Comparison of ENCODE assay signal across 8 mouse cellular contexts in the genomic region with DNA sequence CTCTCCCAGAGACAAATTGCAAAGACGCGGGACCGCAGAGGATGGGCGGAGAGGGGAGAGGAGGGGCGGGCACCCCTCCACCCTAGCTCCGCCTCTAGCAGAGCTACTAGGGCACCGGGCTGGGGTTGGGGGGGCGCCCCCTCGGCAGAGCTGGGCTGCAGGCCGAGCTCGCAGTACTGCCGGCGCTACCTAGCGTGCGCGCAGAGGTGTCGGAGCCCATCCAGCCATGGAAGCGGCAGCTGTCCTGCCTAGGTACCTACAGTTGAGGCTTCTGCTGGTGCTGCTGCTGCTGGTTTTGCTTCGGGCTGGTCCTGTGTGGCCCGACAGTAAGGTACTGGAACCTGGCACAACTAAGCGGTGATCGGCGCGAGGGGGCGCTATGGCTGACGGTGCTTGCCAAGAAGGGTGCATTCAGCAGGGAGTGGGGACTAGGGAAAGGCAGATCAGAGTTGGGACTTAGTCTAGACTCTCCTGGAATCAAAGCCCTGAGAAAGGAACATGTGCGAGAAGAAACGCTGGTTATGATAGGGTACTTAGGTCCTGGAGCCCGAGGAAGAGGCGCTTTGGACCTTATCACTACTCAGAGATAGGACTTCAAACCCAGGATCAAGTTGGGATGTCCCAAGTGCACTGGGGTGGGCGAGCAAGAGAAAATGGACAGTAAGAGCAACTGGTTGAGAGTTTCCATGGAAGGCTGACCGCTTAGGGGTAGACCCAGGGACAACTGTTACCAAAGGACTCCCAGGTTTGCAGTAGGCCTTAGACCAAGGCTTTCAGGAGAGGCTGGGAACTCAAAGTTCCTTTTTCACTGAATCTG. TPM values are rescaled to one million over a fixed set of nuclear protein-coding genes. Genes with fewer than 3 reads are reported as not detected.
A peak's percentile ranks its signal among the peaks of the same experiment; 100 is the strongest.
DNase-seq lines count a peak whose midpoint lies in the region; ATAC-seq lines count a peak whose summit lies in the region.

Gene Olfml2a (plus strand): TSS at position 128 of the 817 bp plus-strand sequence.

- H3K36me3 ChIP-seq in embryonic facial prominence, embryonic 13.5 days = no peaks in the 10 kb centered on the region
- H3K36me3 ChIP-seq in heart, embryonic 10.5 days = no peaks in the 10 kb centered on the region
- no peaks in the 10 kb centered on the region for H3K36me3 ChIP-seq in liver, embryonic 11.5 days (ENCODE audit: control insufficient read depth, insufficient read depth, low read length)

- H3K9ac ChIP-seq in embryonic facial prominence, embryonic 13.5 days = peak within 1 kb of the TSS; percentile 67
- peak within 1 kb of the TSS; percentile 46 for H3K9ac ChIP-seq in liver, embryonic 11.5 days (ENCODE audit: low read depth, low read length)

- peak within 1 kb of the TSS; percentile 79 for H3K4me2 ChIP-seq in embryonic facial prominence, embryonic 13.5 days
- peak within 1 kb of the TSS; percentile 82 for H3K4me2 ChIP-seq in liver, embryonic 11.5 days

- peak; percentile 68 for DNase-seq in layer of hippocampus, adult 11-12 months (ENCODE audit: low spot score)
- DNase-seq in layer of hippocampus, adult 9-10 months (ENCODE audit: low spot score) = no peak
- peak; percentile 81 for DNase-seq in heart, embryonic 10.5 days (ENCODE audit: low spot score)
- DNase-seq in kidney, adult 8-10 months = peak; percentile 58 to 75
- peak; percentile 75 for DNase-seq in liver, embryonic 11.5 days (ENCODE audit: low spot score)
- DNase-seq in spleen, postnatal 4 days (ENCODE audit: low spot score in 2 of 2) = peak; percentile 72 to 89

- no peak within 1 kb of the TSS for H3K27ac ChIP-seq in embryonic facial prominence, embryonic 13.5 days
- peak within 1 kb of the TSS; percentile 72 for H3K27ac ChIP-seq in heart, embryonic 10.5 days
- no peak within 1 kb of the TSS for H3K27ac ChIP-seq in liver, embryonic 11.5 days (ENCODE audit: low read depth, low read length)

- peak within 1 kb of the TSS; percentile 49 for H3K4me3 ChIP-seq in embryonic facial prominence, embryonic 13.5 days
- peak within 1 kb of the TSS; percentile 61 for H3K4me3 ChIP-seq in heart, embryonic 10.5 days
- H3K4me3 ChIP-seq in liver, embryonic 11.5 days (ENCODE audit: low read depth, low read length) = peak within 1 kb of the TSS; percentile 44

- 8% methylated on average over 30 of the region's 32 CpGs for WGBS in embryonic facial prominence, embryonic 13.5 days
- WGBS in heart, embryonic 10.5 days = 6% methylated on average over 32 of the region's 32 CpGs
- WGBS in liver, embryonic 11.5 days = 7% methylated on average over 31 of the region's 32 CpGs

- no peaks in the 10 kb centered on the region for H3K9me3 ChIP-seq in embryonic facial prominence, embryonic 13.5 days
- H3K9me3 ChIP-seq in heart, embryonic 10.5 days = no peaks in the 10 kb centered on the region
- H3K9me3 ChIP-seq in liver, embryonic 11.5 days (ENCODE audit: control insufficient read depth, low read length) = no peaks in the 10 kb centered on the region

- no peaks in the 10 kb centered on the region for H3K27me3 ChIP-seq in embryonic facial prominence, embryonic 13.5 days
- H3K27me3 ChIP-seq in heart, embryonic 10.5 days (ENCODE audit: insufficient read depth, poor library complexity, severe bottlenecking) = peaks cover 15% of the 10 kb centered on the region
- H3K27me3 ChIP-seq in liver, embryonic 11.5 days (replicated peaks; ENCODE audit: control insufficient read depth, insufficient read depth, low read length) = peaks cover 7% of the 10 kb centered on the region

- peak; percentile 84 for ATAC-seq in embryonic facial prominence, embryonic 13.5 days (ENCODE audit: insufficient number of reproducible peaks, insufficient read depth, low FRiP score, low TSS enrichment, low read depth)
- ATAC-seq in liver, embryonic 11.5 days (replicated peaks; ENCODE audit: low FRiP score) = peak; percentile 66
- ATAC-seq in monocyte, adult 5-6 weeks (replicated peaks; ENCODE audit: insufficient number of reproducible peaks, low FRiP score, low TSS enrichment, poor library complexity, severe bottlenecking) = peak; percentile 45; the same call in 1 of the 2 replicates

- peaks cover 42% of the 10 kb centered on the region for H3K4me1 ChIP-seq in embryonic facial prominence, embryonic 13.5 days
- H3K4me1 ChIP-seq in heart, embryonic 10.5 days = peaks cover 33% of the 10 kb centered on the region
- H3K4me1 ChIP-seq in liver, embryonic 11.5 days (replicated peaks; ENCODE audit: control insufficient read depth, insufficient read depth, low read length) = peaks cover 4% of the 10 kb centered on the region

RNA-seq across cellular contexts. Expression of gene Olfml2a, which starts in this region (rescaled TPM):
- 9.0 and 9.6 TPM in 2 replicates for polyA plus RNA-seq in embryonic facial prominence, embryonic 13.5 days (2015; fragmentation: Nextera tagmentation; extraction: Ambion mirVana)
- 2.1 and 3.0 TPM in 2 replicates for polyA plus RNA-seq in heart, embryonic 10.5 days (2016; fragmentation: Nextera tagmentation; extraction: Ambion mirVana)
- 0.38 and 0.75 TPM in 2 replicates for polyA plus RNA-seq in liver, embryonic 11.5 days (2014; fragmentation: Nextera tagmentation; extraction: Ambion mirVana)
- total RNA-seq in monocyte, adult 5-6 weeks (2017) = not detected in 3 replicates

Comparison
In these comparisons a context has a peak if more than half of its experiments do, and no peak if none do; other contexts are left out.
1. Peak in DNase-seq, ATAC-seq, H3K4me3 ChIP-seq, H3K9ac ChIP-seq and H3K4me2 ChIP-seq in liver, embryonic 11.5 days; RNA of the gene not detected or under 1 TPM.
2. Peak in ATAC-seq in monocyte, adult 5-6 weeks; RNA of the gene not detected or under 1 TPM.